Mouse (Mus musculus) fibroblast of lung, adult 2 months (primary cell): ENCODE data around the gene Tppp3.

ENCODE experiments used
- DNase-seq: peaks from one replicate; pipeline ENCODE4 v3.0.0-alpha.2; 2011; ENCODE audit warnings: low read depth

Gene Tppp3

DNA sequence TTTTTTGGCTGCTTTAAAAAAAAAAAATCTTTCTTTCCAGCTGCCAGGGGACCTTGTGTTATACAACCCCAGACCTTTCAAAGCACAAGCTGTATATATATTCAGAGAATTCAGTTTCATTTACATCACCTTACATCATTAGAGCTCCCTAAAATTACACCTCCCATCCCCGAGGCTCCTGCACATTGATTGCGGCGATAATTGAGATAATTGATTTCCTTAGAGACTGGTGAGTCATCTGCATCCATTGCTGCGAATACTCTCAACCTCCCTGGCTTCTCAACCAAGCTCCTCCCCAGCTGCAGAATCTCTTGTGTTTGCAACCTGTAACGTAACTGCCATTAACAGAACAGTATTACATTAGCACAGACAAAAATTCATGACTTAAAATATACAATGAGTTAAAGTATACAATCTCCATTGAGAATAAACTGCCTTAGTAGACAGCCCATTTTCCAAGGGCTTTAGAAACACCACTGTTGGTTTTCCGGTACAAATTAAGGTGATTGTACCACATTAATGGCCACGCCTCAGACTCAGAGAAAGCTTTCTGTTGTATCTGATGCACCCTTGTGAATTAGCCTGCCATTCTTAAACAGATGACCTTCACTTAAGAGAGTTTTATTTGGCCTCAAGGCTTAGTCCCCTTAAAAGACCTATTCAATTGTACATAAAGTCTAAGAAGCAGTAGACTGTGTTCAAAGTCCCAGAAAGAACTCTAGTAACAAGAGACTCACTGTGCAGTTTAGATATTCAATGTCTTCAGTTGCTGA is 39.4 kb downstream of the Tppp3 start:
- DNase-seq: no peak

DNA sequence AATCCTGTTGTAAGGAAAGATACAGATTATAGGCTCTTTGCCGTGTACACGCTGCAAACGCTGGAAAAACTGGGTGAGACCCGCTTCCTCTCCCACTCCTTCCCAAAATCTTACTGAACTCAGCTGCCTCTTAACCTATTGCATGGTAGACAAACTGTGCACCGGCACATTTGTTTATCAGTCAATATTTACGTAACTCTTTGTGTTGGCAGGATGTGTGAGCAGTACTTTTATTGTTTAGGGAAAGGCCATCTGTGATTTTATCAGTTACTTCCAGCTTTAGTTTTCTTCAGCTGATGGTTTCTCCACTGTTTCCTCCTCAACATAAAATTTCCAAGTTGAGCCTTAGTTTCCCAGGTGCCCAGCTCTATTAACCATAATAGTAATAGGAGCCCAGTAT is 44.4 kb downstream of the Tppp3 start:
- no peak for DNase-seq

DNA sequence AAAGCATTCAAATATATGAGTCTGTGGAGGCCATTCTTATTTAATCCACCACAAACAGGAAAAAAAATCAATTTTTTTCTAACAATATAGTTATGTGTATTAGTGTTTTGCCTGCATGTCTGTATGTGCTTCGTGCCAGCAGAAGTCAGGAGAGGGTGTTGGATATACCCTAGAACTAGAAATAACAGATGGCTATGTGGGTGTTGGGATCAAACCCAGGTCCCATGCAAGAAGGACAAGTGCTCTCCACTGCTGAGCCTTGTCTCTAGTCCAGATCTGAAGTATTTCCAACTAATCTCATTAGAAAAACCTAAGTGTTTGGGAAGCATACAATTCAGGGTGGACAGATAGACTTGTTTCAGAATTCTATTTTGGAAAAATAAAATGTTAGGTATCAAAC is 49.3 kb downstream of the Tppp3 start:
- no peak for DNase-seq

DNA sequence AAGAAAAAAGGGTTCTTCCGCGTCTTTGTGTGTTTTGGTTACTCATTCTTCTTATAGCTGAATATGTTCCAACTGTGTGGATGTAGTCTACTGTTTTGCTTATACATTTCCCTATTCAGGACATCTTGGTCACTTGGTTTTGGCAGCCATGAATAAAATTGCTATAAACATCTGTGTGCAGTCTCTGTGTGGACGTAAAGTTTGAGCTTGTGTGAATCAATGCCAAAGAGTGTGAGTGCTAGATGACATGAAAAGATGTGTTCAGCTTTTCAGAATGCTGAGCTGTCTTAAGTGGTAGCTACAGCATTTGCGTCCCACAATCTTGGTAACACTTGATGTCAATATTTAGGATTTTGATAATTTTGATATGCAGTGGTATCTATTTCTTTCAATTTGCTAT is 51.5 kb downstream of the Tppp3 start:
- DNase-seq: no peak

DNA sequence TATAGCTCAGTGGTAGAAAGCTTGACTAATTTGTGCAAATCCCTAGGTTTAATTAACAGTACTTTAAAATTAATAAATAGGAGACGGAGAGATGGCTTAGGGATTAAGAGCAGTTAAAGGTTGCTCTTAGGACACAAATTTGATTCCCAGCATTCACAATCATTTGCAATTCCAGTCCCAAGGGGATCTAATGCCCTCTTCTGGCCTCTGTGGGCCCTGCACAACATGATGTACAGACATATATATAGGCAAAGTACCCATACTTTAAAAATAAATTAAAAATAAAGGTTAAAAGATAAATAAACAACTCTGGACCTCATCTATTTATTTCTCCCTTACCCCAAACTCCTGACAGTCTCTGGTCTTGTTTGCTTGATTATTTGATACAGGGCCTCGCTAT is 52.3 kb downstream of the Tppp3 start:
- DNase-seq: no peak
